Mouse (Mus musculus): ENCODE data around the gene Cnr2. TPM values are rescaled to one million over a fixed set of nuclear protein-coding genes. Genes with fewer than 3 reads are reported as not detected.

Gene Cnr2
- polyA plus RNA-seq, 1 experiment from 2014 or later: 0.25 TPM

- Histone ChIP-seq H3K4me2 (peak overlapping the region; percentile 87), H3K9me3 (no peaks in the 10 kb centered on the region), H3K9ac (peak overlapping the region; percentile 55; the same call in 1 of the 2 replicates), H3K4me3 (peak overlapping the region; percentile 9; the same call in 1 of the 2 replicates), H3K27ac (replicated peaks) (peak overlapping the region; percentile 23; the same call in 1 of the 2 replicates), H3K27me3 (no peaks in the 10 kb centered on the region), H3K36me3 (peaks cover 15% of the 10 kb centered on the region; the same call in 1 of the 2 replicates), H3K4me1 (replicated peaks) (peaks cover 40% of the 10 kb centered on the region)
- WGBS: 35% methylated on average over 2 of the region's 2 CpGs
- ATAC-seq (ENCODE audit: low read depth): no peak
Observed at GRCm38 (mm10) chr4:135870227-135871023, 24.8 kb upstream of the Cnr2 start.

- H3K27ac ChIP-seq (replicated peaks): peak overlapping the region; percentile 97; the same call in 1 of the 2 replicates
- H3K9me3 ChIP-seq: no peaks in the 10 kb centered on the region
- peaks cover 56% of the 10 kb centered on the region for H3K4me1 ChIP-seq (replicated peaks)
- WGBS: 57% methylated on average over 3 of the region's 3 CpGs
- H3K4me2 ChIP-seq: peak overlapping the region; percentile 87
- ATAC-seq (ENCODE audit: low read depth): no peak
- H3K27me3 ChIP-seq: no peaks in the 10 kb centered on the region
- peak overlapping the region; percentile 58 for H3K4me3 ChIP-seq
- H3K36me3 ChIP-seq: peaks cover 15% of the 10 kb centered on the region; the same call in 1 of the 2 replicates
- H3K9ac ChIP-seq: peak overlapping the region; percentile 92
Observed at GRCm38 (mm10) chr4:135872015-135872414, 23.2 kb upstream of the Cnr2 start.

- ATAC-seq (ENCODE audit: low read depth): no peak
- H3K27ac ChIP-seq (replicated peaks): peak overlapping the region; percentile 97
- peak overlapping the region; percentile 58 for H3K4me3 ChIP-seq
- peaks cover 15% of the 10 kb centered on the region; the same call in 1 of the 2 replicates for H3K36me3 ChIP-seq
- no peaks in the 10 kb centered on the region for H3K27me3 ChIP-seq
- H3K4me1 ChIP-seq (replicated peaks): peaks cover 57% of the 10 kb centered on the region
- peak overlapping the region; percentile 92 for H3K9ac ChIP-seq
- H3K4me2 ChIP-seq: peak overlapping the region; percentile 87
- H3K9me3 ChIP-seq: no peaks in the 10 kb centered on the region
- WGBS: 9% methylated on average over 17 of the region's 17 CpGs
Observed at GRCm38 (mm10) chr4:135872589-135873391, 22.4 kb upstream of the Cnr2 start.

- H3K4me2 ChIP-seq: peak within 1 kb of the TSS; percentile 87
- H3K27me3 ChIP-seq: no peaks in the 10 kb centered on the region
- peak within 1 kb of the TSS; percentile 58 for H3K4me3 ChIP-seq
- peak within 1 kb of the TSS; percentile 97 for H3K27ac ChIP-seq (replicated peaks)
- peak; percentile 95 for ATAC-seq (ENCODE audit: low read depth)
- under 1% methylated on average over 47 of the region's 60 CpGs for WGBS
- peak within 1 kb of the TSS; percentile 92 for H3K9ac ChIP-seq
- peaks cover 57% of the 10 kb centered on the region for H3K4me1 ChIP-seq (replicated peaks)
- no peaks in the 10 kb centered on the region for H3K9me3 ChIP-seq
- peaks cover 15% of the 10 kb centered on the region; the same call in 1 of the 2 replicates for H3K36me3 ChIP-seq
Observed at GRCm38 (mm10) chr4:135873526-135874202, 21.5 kb upstream of the Cnr2 start, which contains the start of gene Pnrc2. Gene Pnrc2, minus strand, starts transcription at chr4:135873850.

GRCm38 (mm10) chr4:135874564-135875535 lies 20.3 kb upstream of the Cnr2 start:
- Histone ChIP-seq H3K27me3 (no peaks in the 10 kb centered on the region), H3K9ac (peak overlapping the region; percentile 92), H3K4me3 (no peak overlapping the region), H3K4me2 (peak overlapping the region; percentile 87), H3K36me3 (peaks cover 11% of the 10 kb centered on the region; the same call in 1 of the 2 replicates), H3K27ac (replicated peaks) (peak overlapping the region; percentile 97), H3K9me3 (no peaks in the 10 kb centered on the region), H3K4me1 (replicated peaks) (peaks cover 57% of the 10 kb centered on the region)
- ATAC-seq (ENCODE audit: low read depth): no peak
- 83% methylated on average over 10 of the region's 10 CpGs for WGBS

GRCm38 (mm10) chr4:135875546-135875945 lies 19.6 kb upstream of the Cnr2 start:
- 31% methylated on average over 7 of the region's 7 CpGs for WGBS
- Histone ChIP-seq H3K27me3 (no peaks in the 10 kb centered on the region), H3K4me1 (replicated peaks) (peaks cover 54% of the 10 kb centered on the region), H3K9ac (no peak overlapping the region), H3K9me3 (no peaks in the 10 kb centered on the region), H3K27ac (replicated peaks) (peak overlapping the region; percentile 97; the same call in 1 of the 2 replicates), H3K4me3 (no peak overlapping the region), H3K4me2 (no peak overlapping the region), H3K36me3 (peaks cover 11% of the 10 kb centered on the region; the same call in 1 of the 2 replicates)
- ATAC-seq (ENCODE audit: low read depth): no peak

GRCm38 (mm10) chr4:135875991-135876582 lies 19.1 kb upstream of the Cnr2 start:
- Histone ChIP-seq H3K27me3 (no peaks in the 10 kb centered on the region), H3K9me3 (no peaks in the 10 kb centered on the region), H3K4me3 (peak overlapping the region; percentile 13), H3K27ac (replicated peaks) (peak overlapping the region; percentile 61), H3K4me2 (peak overlapping the region; percentile 53), H3K36me3 (peaks cover 11% of the 10 kb centered on the region; the same call in 1 of the 2 replicates), H3K9ac (no peak overlapping the region), H3K4me1 (replicated peaks) (peaks cover 49% of the 10 kb centered on the region)
- 6% methylated on average over 9 of the region's 9 CpGs for WGBS
- no peak for ATAC-seq (ENCODE audit: low read depth)

- Histone ChIP-seq H3K4me3 (peak overlapping the region; percentile 13), H3K4me2 (peak overlapping the region; percentile 53), H3K9me3 (no peaks in the 10 kb centered on the region), H3K27ac (replicated peaks) (peak overlapping the region; percentile 61), H3K9ac (peak overlapping the region; percentile 58), H3K4me1 (replicated peaks) (peaks cover 45% of the 10 kb centered on the region), H3K36me3 (peaks cover 8% of the 10 kb centered on the region; the same call in 1 of the 2 replicates), H3K27me3 (no peaks in the 10 kb centered on the region)
- no peak for ATAC-seq (ENCODE audit: low read depth)
- WGBS: 1% methylated on average over 16 of the region's 16 CpGs
Observed at GRCm38 (mm10) chr4:135876583-135877020, 18.6 kb upstream of the Cnr2 start.

GRCm38 (mm10) chr4:135877742-135878141 lies 17.5 kb upstream of the Cnr2 start:
- Histone ChIP-seq H3K4me1 (replicated peaks) (peaks cover 34% of the 10 kb centered on the region), H3K4me3 (no peak overlapping the region), H3K36me3 (no peaks in the 10 kb centered on the region), H3K27ac (replicated peaks) (no peak overlapping the region), H3K9ac (no peak overlapping the region), H3K27me3 (no peaks in the 10 kb centered on the region), H3K4me2 (no peak overlapping the region), H3K9me3 (no peaks in the 10 kb centered on the region)
- WGBS: 65% methylated on average over 2 of the region's 2 CpGs
- ATAC-seq (ENCODE audit: low read depth): no peak

GRCm38 (mm10) chr4:135879021-135879420 lies 16.2 kb upstream of the Cnr2 start:
- no peaks in the 10 kb centered on the region for H3K27me3 ChIP-seq
- no peaks in the 10 kb centered on the region for H3K36me3 ChIP-seq
- WGBS: 65% methylated on average over 6 of the region's 6 CpGs
- H3K9me3 ChIP-seq: no peaks in the 10 kb centered on the region
- H3K9ac ChIP-seq: no peak overlapping the region
- H3K4me1 ChIP-seq (replicated peaks): peaks cover 31% of the 10 kb centered on the region
- ATAC-seq (ENCODE audit: low read depth): no peak
- no peak overlapping the region for H3K27ac ChIP-seq (replicated peaks)
- no peak overlapping the region for H3K4me2 ChIP-seq
- no peak overlapping the region for H3K4me3 ChIP-seq
